Mouse (Mus musculus) brain, embryonic 14.5 days (tissue): ENCODE measurements around the gene Igfbpl1.

ENCODE experiments used
- CTCF ChIP-seq: fragments of 200-500 bp; IDR thresholded peaks from 2 replicates; pipeline ENCODE4 v1.5.1; 2012; ENCODE audit warnings: inconsistent platforms, mild to moderate bottlenecking, moderate library complexity, borderline replicate concordance; ENCODE audit not compliant: insufficient read depth, insufficient read length; ENCODE audit errors: extremely low read depth
- POLR2A ChIP-seq: fragments of 200-500 bp; IDR thresholded peaks from 2 replicates; pipeline ENCODE4 v1.6.1; 2012; ENCODE audit warnings: mild to moderate bottlenecking, inconsistent platforms, borderline replicate concordance; ENCODE audit not compliant: poor library complexity, insufficient read depth, insufficient read length, severe bottlenecking; ENCODE audit errors: extremely low read depth

DNA sequence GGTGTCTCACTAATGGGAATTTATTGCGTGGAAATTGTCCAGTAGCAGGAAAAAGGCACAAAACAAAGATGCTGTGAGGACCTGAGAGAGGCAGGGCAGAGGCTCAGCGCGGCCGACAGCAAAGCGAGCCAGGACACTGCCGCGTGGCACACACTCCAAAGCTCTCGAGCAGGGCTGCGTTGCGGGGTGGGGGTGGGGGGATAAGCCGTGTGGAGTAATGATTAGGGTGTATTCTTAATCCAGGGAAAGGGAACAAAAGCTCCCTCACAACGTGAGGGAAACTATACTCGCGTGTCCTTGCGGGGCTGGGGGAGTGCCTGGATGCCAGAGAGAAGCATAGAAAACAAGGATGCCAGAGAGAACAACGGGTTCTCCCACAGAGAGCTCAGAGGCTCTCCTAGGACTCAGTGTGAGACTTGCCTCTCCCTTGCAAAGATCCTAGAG lies 61.6 kb downstream of the Igfbpl1 start:
- TF ChIP-seq CTCF (no peak), POLR2A (no peak)
